Mouse (Mus musculus): ENCODE measurements around the gene Prmt7.

- TF ChIP-seq POLR2A (IDR thresholded peaks at IDR 0.05; ENCODE audit: low read depth, low read length) (no peak), RCOR1 (conservative IDR thresholded peaks at IDR 0.05; ENCODE audit: low read depth, low read length) (no peak), CTCF (conservative IDR thresholded peaks at IDR 0.05 in 1 of 2, IDR thresholded peaks at IDR 0.05 in 1 of 2; ENCODE audit: low read depth in 2 of 2, low read length in 2 of 2) (no peak)
Observed at GRCm38 (mm10) chr8:106270804-106271203, 60.1 kb downstream of the Prmt7 start.

Data from CH12.LX (cell line).